Mouse (Mus musculus) ES-Bruce4 (cell line): ENCODE measurements around the gene Nup210l. TPM values are rescaled to one million over a fixed set of nuclear protein-coding genes. Genes with fewer than 3 reads are reported as not detected.
"Not testable (repeated sequence)": the region's sequence is repeated elsewhere in the genome, so short reads cannot be mapped to it uniquely, and the experiment has no call there.

Source experiments
- H3K27ac ChIP-seq: 2 replicates; pipeline ENCODE4 v1.5.1; 2012; ENCODE audit warnings: low read length, inconsistent platforms; ENCODE audit not compliant: insufficient read depth
- H3K27me3 ChIP-seq: 2 replicates; pipeline ENCODE4 v1.6.1; 2012; ENCODE audit warnings: mild to moderate bottlenecking, low read length, inconsistent platforms; ENCODE audit not compliant: control insufficient read depth, poor library complexity, insufficient read depth, severe bottlenecking
- H3K36me3 ChIP-seq: 2 replicates; pipeline ENCODE4 v1.6.1; 2012; ENCODE audit warnings: inconsistent platforms, mild to moderate bottlenecking, low read length, moderate library complexity; ENCODE audit not compliant: control insufficient read depth, poor library complexity, insufficient read depth, severe bottlenecking
- H3K4me1 ChIP-seq: one replicate; pipeline ENCODE4 v1.8.1; 2011; ENCODE audit warnings: low read length; ENCODE audit not compliant: control insufficient read depth, insufficient read depth
- H3K4me3 ChIP-seq: 2 replicates; pipeline ENCODE4 v1.5.1; 2011; ENCODE audit warnings: low read depth, mild to moderate bottlenecking, low read length
- H3K9ac ChIP-seq: 2 replicates; pipeline ENCODE4 v1.6.1; 2012; ENCODE audit warnings: low read depth, mild to moderate bottlenecking, inconsistent platforms; ENCODE audit not compliant: poor library complexity, severe bottlenecking
- H3K9me3 ChIP-seq: replicated peaks from 2 replicates; pipeline ENCODE4 v1.6.1; 2012; ENCODE audit warnings: mild to moderate bottlenecking, low read length, inconsistent platforms; ENCODE audit not compliant: control insufficient read depth, poor library complexity, insufficient read depth, severe bottlenecking
- CTCF ChIP-seq: IDR thresholded peaks from one replicate; pipeline ENCODE4 v1.8.1; 2011; ENCODE audit warnings: low read depth, low read length
- EP300 ChIP-seq: IDR thresholded peaks from 2 replicates; pipeline ENCODE4 v1.6.1; 2011; ENCODE audit warnings: low read depth, low read length; ENCODE audit not compliant: insufficient read depth
- POLR2A ChIP-seq: IDR thresholded peaks from one replicate; pipeline ENCODE4 v1.8.1; 2011; ENCODE audit warnings: low read length; ENCODE audit not compliant: insufficient read depth
- polyA plus RNA-seq: library from polyadenylated mRNA; stranded (reverse); fragments of >200 nt; gene quantifications from 2 replicates; pipeline ENCODE4 v1.2.4, GENCODE M21; 2011; ENCODE audit warnings: low read depth; ENCODE audit not compliant: missing spikeins, insufficient read depth, insufficient read length

The Nup210l gene
- polyA plus RNA-seq, 1 experiment, result 0.73 TPM

- Histone ChIP-seq H3K9me3 (no peaks in the 10 kb centered on the region), H3K27ac (peak within 1 kb of the TSS; percentile 92), H3K4me1 (no peaks in the 10 kb centered on the region), H3K36me3 (peaks cover 10% of the 10 kb centered on the region; the same call in 1 of the 2 replicates), H3K4me3 (peak within 1 kb of the TSS; percentile 96), H3K9ac (peak within 1 kb of the TSS; percentile 86), H3K27me3 (no peaks in the 10 kb centered on the region)
- TF ChIP-seq POLR2A (peak; percentile 61), CTCF (no peak), EP300 (no peak)
These were observed 144.2 kb downstream of the Nup210l start, which contains the start of gene Slc39a1 for GRCm38 (mm10) chr3:90247960-90248745. TSS of gene Slc39a1 (plus strand) at chr3:90248172.

- Histone ChIP-seq H3K36me3 (peaks cover 10% of the 10 kb centered on the region; the same call in 1 of the 2 replicates), H3K4me1 (no peaks in the 10 kb centered on the region), H3K4me3 (peak overlapping the region; percentile 96), H3K27ac (peak overlapping the region; percentile 55), H3K9me3 (no peaks in the 10 kb centered on the region), H3K27me3 (no peaks in the 10 kb centered on the region), H3K9ac (peak overlapping the region; percentile 86)
- TF ChIP-seq EP300, result no peak
These were observed 144.8 kb downstream of the Nup210l start for GRCm38 (mm10) chr3:90248746-90249100.

GRCm38 (mm10) chr3:90250791-90251190 is 146.9 kb downstream of the Nup210l start:
- Histone ChIP-seq H3K9ac (no peak overlapping the region), H3K27ac (no peak overlapping the region), H3K4me1 (no peaks in the 10 kb centered on the region), H3K27me3 (no peaks in the 10 kb centered on the region), H3K9me3 (no peaks in the 10 kb centered on the region), H3K36me3 (peaks cover 10% of the 10 kb centered on the region; the same call in 1 of the 2 replicates), H3K4me3 (no peak overlapping the region)
- TF ChIP-seq EP300, result no peak
- TF ChIP-seq POLR2A, result no peak
- no peak for TF ChIP-seq CTCF

- H3K9me3 ChIP-seq, H3K4me1 ChIP-seq, H3K27me3 ChIP-seq, H3K4me3 ChIP-seq, H3K27ac ChIP-seq, H3K9ac ChIP-seq: not testable (repeated sequence)
- peaks cover 10% of the 10 kb centered on the region; the same call in 1 of the 2 replicates for H3K36me3 ChIP-seq
These were observed 147.8 kb downstream of the Nup210l start for GRCm38 (mm10) chr3:90251731-90252226.

- H3K4me1 ChIP-seq, H3K9ac ChIP-seq, H3K9me3 ChIP-seq, H3K27ac ChIP-seq, H3K27me3 ChIP-seq, H3K4me3 ChIP-seq: not testable (repeated sequence)
- H3K36me3 ChIP-seq, result peaks cover 10% of the 10 kb centered on the region
These were observed 148.7 kb downstream of the Nup210l start for GRCm38 (mm10) chr3:90252659-90253058.

- not testable (repeated sequence) for H3K27ac ChIP-seq, H3K4me1 ChIP-seq, H3K4me3 ChIP-seq, H3K9me3 ChIP-seq, H3K9ac ChIP-seq, H3K27me3 ChIP-seq
- peaks cover 14% of the 10 kb centered on the region for H3K36me3 ChIP-seq
These were observed 149.2 kb downstream of the Nup210l start for GRCm38 (mm10) chr3:90253174-90253573.
